Mouse (Mus musculus): Measurements from ENCODE around the gene Gm10300.

Gm10300 gene

GRCm38 (mm10) chr4:132079555-132080275 is 5.2 kb downstream of the Gm10300 start:
- peak; percentile 75 for DNase-seq

GRCm38 (mm10) chr4:132080492-132080983 is 6.0 kb downstream of the Gm10300 start:
- DNase-seq: no peak

GRCm38 (mm10) chr4:132085114-132085513 is 10.6 kb downstream of the Gm10300 start:
- DNase-seq: peak; percentile 31

GRCm38 (mm10) chr4:132088921-132089320 is 14.4 kb downstream of the Gm10300 start:
- peak; percentile 55 for DNase-seq

- no peak for DNase-seq
Observed at GRCm38 (mm10) chr4:132093136-132093535, 18.6 kb downstream of the Gm10300 start.

GRCm38 (mm10) chr4:132093928-132094327 is 19.4 kb downstream of the Gm10300 start:
- DNase-seq: no peak

GRCm38 (mm10) chr4:132095043-132095442 is 20.5 kb downstream of the Gm10300 start:
- DNase-seq: no peak

- no peak for DNase-seq
Observed at GRCm38 (mm10) chr4:132099548-132099947, 25.1 kb downstream of the Gm10300 start.

- DNase-seq: no peak
Observed at GRCm38 (mm10) chr4:132101152-132101551, 26.7 kb downstream of the Gm10300 start.

- no peak for DNase-seq
Observed at GRCm38 (mm10) chr4:132108221-132108620, 33.7 kb downstream of the Gm10300 start.

GRCm38 (mm10) chr4:132111227-132111626 is 36.7 kb downstream of the Gm10300 start:
- no peak for DNase-seq

- peak; percentile 1 for DNase-seq
Observed at GRCm38 (mm10) chr4:132113411-132114095, 39.1 kb downstream of the Gm10300 start.

GRCm38 (mm10) chr4:132116315-132116714 is 41.8 kb downstream of the Gm10300 start:
- no peak for DNase-seq

- no peak for DNase-seq
Observed at GRCm38 (mm10) chr4:132119566-132119965, 45.1 kb downstream of the Gm10300 start.

- peak; percentile 7 for DNase-seq
Observed at GRCm38 (mm10) chr4:132121674-132122073, 47.2 kb downstream of the Gm10300 start.

- DNase-seq: no peak
Observed at GRCm38 (mm10) chr4:132123166-132123565, 48.7 kb downstream of the Gm10300 start.
